Mouse (Mus musculus) granulocyte monocyte progenitor cell, adult 5-6 weeks (primary cell): ENCODE data around the gene Tex50. TPM values are rescaled to one million over a fixed set of nuclear protein-coding genes. Genes with fewer than 3 reads are reported as not detected.
"Not testable (repeated sequence)": the region's sequence is repeated elsewhere in the genome, so short reads cannot be mapped to it uniquely, and the experiment has no call there.

ENCODE experiments used
- ATAC-seq: replicated peaks from 2 replicates; pipeline ENCODE4 v1.8.0; 2016; ENCODE audit warnings: mild to moderate bottlenecking, moderate TSS enrichment, inconsistent platforms; ENCODE audit not compliant: poor library complexity, severe bottlenecking
- total RNA-seq, 2 experiments: library from RNA; stranded (forward) in 1 of 2; stranded (reverse) in 1 of 2; fragments of 200-712, 200-1000 nt in 1 of 2; fragments of >200 nt in 1 of 2; fragmentation: Nextera tagmentation in 1 of 2; gene quantifications; 2 replicates each; pipeline ENCODE4 v1.2.3; 2014 to 2017

Gene Tex50
- total RNA-seq (2014; fragmentation: Nextera tagmentation) (not detected in 2 replicates), total RNA-seq (2017) (not detected in 2 replicates)

DNA sequence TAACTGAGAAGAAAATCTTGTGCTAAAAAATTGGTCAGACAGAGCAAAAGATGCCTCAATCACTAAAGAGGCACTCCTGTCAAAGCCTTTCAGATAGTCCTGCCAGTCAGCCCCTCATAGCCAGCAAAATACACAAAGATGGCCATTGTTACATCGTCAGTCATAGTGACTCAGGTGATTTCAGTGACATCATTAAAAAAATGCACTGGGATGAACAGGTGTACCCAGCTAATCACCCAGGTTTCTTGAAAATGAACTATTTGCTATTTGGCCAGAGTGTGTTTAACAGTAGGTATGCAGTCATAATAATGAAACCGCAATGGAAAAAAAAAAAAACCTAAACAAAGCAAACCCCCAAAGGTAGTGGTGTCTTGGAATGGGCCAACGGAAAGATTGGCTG is at the start of gene Tex50:
Gene Tex50, minus strand, starts transcription at position 101 of the 400 bp plus-strand sequence.
- no peak for ATAC-seq

DNA sequence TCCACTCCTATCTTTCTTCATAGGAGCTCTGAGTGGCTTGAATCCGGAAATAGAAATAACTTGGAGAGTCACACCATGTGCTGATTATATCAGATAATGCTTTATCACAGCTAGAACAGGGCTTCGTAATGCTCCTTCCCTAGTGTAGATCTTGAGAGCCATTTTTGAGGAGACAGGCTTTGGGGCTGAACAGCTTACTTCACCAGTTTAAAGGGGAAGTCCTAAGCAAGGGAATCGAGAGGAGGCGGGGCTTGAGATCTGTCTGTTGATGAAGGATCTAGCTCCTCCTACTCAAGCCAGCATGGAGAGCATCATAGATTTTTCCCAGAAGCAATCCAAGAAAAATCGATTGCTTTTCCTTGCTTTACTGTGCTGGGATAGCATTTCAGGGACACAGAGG is 40.7 kb upstream of the Tex50 start:
- 0 out of 2 replicates have a peak, but pooled peaks have one; percentile 41 for ATAC-seq

GRCm38 (mm10) chr1:161196364-161196763 is 37.2 kb upstream of the Tex50 start:
- ATAC-seq, result peak; percentile 15

DNA sequence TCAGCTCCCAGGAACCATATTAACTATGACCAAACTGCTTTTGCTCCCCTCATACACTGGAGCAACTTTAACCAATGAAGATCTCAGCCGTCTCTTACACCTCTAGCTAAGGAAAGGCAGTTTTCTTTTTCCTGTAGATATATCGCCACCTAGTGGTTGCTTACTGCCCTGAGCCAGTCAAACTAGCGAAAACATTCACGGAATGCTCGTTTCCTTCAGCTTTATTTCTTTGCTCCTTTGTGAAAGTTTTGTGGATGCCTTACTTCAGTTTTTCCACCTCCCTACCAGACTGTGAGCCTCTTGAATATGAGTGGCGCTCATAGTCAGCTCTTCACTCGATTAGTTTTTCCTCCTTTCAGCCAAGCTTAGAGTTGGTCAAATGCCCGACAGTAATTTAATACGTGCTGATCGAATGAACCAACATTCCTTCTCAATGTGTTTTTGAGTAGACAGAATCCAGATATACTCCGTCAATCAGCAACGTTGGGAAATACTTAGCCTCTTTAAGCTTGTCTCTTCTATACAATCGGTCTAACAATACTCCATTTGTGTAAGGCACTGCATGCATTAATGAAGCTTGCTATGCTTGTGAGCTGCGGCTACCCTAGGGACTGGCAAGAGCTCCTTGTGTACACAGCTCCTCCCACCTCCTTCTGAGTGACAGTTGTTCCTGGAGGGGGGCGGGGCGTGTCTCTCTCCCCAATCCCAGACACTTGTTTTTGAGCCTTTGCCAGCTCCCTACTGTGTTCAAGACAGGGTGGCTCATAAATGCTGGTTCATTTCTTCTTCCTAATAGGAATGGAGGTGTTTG is 36.6 kb upstream of the Tex50 start:
- peak; percentile 95 for ATAC-seq

DNA sequence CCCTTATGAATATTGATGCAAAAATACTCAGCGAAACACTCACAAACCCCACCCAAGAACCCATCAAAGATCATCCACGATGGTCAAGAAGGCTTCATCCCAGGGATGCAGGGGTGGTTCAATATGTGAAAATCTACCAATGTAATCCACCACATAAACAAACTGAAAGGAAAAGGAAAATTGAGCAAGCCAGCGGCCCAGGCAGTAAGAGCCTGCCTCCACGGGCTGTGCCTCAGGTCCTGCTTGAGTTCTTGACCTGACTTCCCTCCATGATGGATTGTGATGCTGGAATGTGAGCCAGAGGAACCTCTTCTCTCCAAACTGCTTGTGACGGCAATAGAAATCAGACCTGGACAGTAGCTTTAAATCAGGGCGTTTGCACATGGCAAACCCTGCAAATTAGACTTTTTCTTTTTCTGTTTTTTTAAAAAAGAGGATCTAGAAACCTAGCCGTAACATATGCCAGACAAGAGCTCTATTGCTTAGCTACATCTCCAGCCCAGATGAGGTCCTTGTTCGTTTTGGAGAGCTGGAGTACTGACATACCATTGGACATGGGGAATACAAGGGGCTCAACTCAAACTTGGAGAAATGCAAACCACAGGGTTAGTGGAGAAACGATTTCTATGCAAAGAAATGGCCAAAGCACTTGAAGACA is 31.3 kb upstream of the Tex50 start:
- ATAC-seq, result peak; percentile 65

DNA sequence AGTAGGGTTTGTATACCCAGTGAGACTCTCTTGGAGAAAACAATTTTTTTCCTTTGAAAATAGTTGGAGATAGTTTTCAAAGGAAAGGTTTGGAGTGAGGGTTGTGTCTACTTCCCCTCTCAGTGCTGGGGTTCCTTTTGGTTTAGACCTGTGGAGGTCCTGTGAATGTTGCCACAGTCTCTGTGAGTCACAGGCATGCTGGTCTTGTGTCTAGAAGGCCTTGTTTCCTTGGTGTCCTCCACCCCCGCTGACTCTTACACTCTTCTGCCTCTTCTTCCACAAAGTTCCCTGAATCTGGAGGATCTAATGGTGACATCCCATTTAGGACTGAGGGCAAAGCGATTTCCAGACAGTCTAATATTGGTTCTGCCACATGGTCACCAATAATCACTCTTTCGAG is 26.3 kb upstream of the Tex50 start:
- ATAC-seq, result no peak

- ATAC-seq, result peak; percentile 35; the same call in 1 of the 2 replicates
These were observed 24.6 kb upstream of the Tex50 start for GRCm38 (mm10) chr1:161183677-161184076.

GRCm38 (mm10) chr1:161182386-161182785 is 23.3 kb upstream of the Tex50 start:
- ATAC-seq, result no peak

DNA sequence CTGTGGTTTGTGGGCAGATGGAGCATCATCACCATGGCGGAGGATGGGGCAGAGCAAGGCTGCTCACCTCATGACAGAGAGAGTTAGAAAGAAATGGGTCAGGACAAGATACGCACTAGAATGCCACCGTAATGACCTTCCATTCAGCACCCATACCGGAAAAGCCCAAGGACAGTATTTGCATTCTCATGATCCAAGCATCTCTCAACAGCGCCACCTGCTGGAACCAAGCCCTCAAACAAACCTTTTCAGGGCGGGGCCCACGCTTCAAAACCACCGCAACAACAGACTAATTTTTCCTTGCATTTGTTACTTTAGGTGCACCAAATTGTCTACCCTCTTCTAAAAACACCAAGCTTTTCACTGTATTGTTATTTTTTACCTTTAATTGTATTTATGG is 21.6 kb upstream of the Tex50 start:
- peak; percentile 88 for ATAC-seq

- ATAC-seq, result peak; percentile 98
These were observed 11.5 kb upstream of the Tex50 start for GRCm38 (mm10) chr1:161170651-161171050.

DNA sequence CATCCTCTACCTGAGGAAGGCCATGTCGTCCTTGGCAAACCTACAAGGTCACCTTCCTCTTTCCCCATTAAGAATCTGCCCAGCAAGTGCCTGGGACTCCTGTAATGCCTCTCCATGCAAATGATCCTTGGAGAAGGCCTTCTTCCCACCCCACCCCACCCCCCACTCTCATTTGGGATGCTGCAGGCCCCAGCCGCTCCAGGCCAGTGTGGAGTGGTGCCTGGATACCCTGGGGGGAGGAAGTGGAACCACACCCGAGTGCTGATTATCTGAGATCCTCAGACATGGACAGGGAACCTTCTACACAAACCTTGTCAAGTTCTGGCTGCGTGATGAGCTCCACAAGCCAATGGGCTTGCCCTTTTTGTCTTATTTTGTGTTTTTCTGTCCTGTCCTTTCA is 1.2 kb upstream of the Tex50 start:
- ATAC-seq, result no peak

- ATAC-seq, result no peak
These were observed 2.6 kb downstream of the Tex50 start for GRCm38 (mm10) chr1:161156546-161156945.

DNA sequence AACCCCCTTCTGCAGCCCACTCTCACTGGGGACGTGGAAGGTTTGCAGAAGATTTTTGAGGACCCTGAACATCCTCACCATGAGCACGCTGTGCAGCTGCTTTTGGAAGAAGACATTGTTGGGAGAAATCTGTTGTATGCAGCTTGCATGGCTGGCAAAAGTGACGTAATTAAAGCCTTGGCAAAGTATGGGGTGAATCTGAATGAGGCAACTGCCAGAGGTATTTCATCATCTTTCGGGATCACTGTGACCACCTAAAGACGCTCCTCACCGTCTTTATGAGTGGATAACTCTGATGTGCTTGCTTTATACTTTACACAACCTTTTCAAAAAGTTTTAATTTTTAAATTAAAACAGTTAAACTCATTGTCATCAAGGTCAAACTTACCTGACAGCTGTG is 8.0 kb downstream of the Tex50 start:
- peak; percentile 61 for ATAC-seq

GRCm38 (mm10) chr1:161147888-161148287 is 11.2 kb downstream of the Tex50 start:
- ATAC-seq, result no peak

GRCm38 (mm10) chr1:161145611-161146010 is 13.5 kb downstream of the Tex50 start:
- not testable (repeated sequence) for ATAC-seq

- no peak for ATAC-seq
These were observed 15.9 kb downstream of the Tex50 start for GRCm38 (mm10) chr1:161143216-161143615.

DNA sequence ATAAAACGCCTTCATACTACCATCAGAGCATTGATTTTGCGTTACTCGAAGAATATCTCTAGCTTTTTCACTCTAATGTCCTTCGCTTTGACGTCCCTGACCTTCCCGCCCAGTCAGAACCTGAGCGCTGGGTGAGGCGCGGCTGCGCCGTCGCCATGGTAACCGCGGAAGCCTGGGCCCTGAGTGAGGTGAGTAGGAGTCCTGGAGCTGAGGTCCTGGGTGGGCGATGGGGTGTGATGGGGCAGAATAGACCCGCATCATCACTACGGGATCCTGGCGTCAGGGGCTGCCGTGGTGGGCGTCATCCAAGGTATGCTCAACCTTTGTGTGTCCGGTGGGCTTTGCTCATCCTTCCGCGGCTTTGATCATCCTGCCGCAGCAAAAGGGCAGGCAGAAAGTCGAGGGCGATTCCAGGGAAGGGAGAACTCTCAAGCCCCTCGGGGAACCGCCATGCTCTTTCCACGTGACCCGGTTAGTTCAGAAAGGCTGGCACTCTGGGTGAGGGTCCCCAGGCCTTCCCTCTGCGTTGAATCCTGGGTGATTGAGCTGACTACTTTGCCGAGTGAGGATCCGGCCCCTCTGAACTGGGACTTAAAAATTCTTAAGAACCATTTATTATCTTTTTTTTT is 16.5 kb downstream of the Tex50 start, which contains the start of gene Ankrd45:
Gene Ankrd45, plus strand, starts transcription at position 161 of the 629 bp plus-strand sequence.
- ATAC-seq, result 0 out of 2 replicates have a peak, but pooled peaks have one; percentile 36

GRCm38 (mm10) chr1:161140026-161140762 is 18.9 kb downstream of the Tex50 start:
- peak; percentile 21; the same call in 1 of the 2 replicates for ATAC-seq

DNA sequence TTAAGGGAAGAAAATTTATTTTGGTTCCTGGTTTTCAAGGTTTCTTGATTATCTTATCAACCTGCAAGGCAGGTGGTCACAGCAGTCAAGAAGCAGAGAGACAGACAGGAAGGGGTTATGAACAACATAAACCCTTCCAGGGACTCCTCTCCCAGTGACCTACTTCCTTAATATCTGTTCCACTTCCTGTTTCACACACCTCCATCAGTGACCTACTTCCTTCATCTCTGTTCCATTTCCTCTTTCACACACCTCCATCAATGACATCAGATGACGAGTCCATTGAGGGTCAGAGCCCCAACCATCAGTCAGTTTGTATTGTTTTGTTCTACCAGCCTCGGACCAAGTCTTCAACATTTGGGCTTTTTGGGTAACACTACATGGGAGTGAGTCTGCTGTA is 19.6 kb downstream of the Tex50 start:
- peak; percentile 98 for ATAC-seq
